Mouse (Mus musculus): ENCODE data around the gene Gm17067. TPM values are rescaled to one million over a fixed set of nuclear protein-coding genes. Genes with fewer than 3 reads are reported as not detected.
A peak's percentile ranks its signal among the peaks of the same experiment; 100 is the strongest.
"Not testable (repeated sequence)": the region's sequence is repeated elsewhere in the genome, so short reads cannot be mapped to it uniquely, and the experiment has no call there.

Gm17067 gene
- not detected for total RNA-seq (2021)

- DNase-seq = not testable (repeated sequence)
These were observed at the start of gene Gm17067 for GRCm38 (mm10) chr7:42726917-42727316. Gene Gm17067, minus strand, starts transcription at chr7:42727017.

GRCm38 (mm10) chr7:42749836-42750235 is 23.0 kb upstream of the Gm17067 start:
- no peak for DNase-seq

- DNase-seq = no peak
These were observed 11.9 kb upstream of the Gm17067 start for GRCm38 (mm10) chr7:42738536-42739210.

GRCm38 (mm10) chr7:42693251-42693650 is 33.6 kb downstream of the Gm17067 start:
- DNase-seq = peak in 1 of 2 experiments; percentile 2

GRCm38 (mm10) chr7:42692362-42693158 is 34.3 kb downstream of the Gm17067 start, which contains the start of gene Zfp975:
Gene Zfp975, minus strand, starts transcription at chr7:42692742.
- DNase-seq = peak; percentile 79 to 82

- not testable (repeated sequence) for DNase-seq
These were observed 46.7 kb downstream of the Gm17067 start for GRCm38 (mm10) chr7:42680081-42680480.

- not testable (repeated sequence) for DNase-seq
These were observed 47.2 kb downstream of the Gm17067 start for GRCm38 (mm10) chr7:42679646-42680045.

GRCm38 (mm10) chr7:42660140-42660539 is 66.7 kb downstream of the Gm17067 start:
- not testable (repeated sequence) for DNase-seq

Other genes with a start within 250 kb of the Gm17067 start
- 10 to 100 TPM; 19.5 to 20.3 TPM for gene Zfp141, start 221.3 kb downstream of the Gm17067 start, total RNA-seq (2021)
- not detected for gene Gm21028, start 148.4 kb downstream of the Gm17067 start, total RNA-seq (2021)
- 1 to 10 TPM; 2.8 to 3.3 TPM for gene Zfp977, start 134.5 kb downstream of the Gm17067 start, total RNA-seq (2021)
- 1 to 10 TPM; 4.9 to 5.2 TPM for gene Zfp976, start 84.4 kb downstream of the Gm17067 start, total RNA-seq (2021)
- gene Zfp975, start 34.3 kb downstream of the Gm17067 start, total RNA-seq (2021) = 1 to 10 TPM; 6.8 to 8.5 TPM
- not detected for gene Vmn2r62, start 66.5 kb upstream of the Gm17067 start, total RNA-seq (2021)
- under 1 TPM; 0.30 to 0.43 TPM for gene Gm2381, start 140.2 kb upstream of the Gm17067 start, total RNA-seq (2021)
- not detected for gene Vmn2r63, start 206.8 kb upstream of the Gm17067 start, total RNA-seq (2021)

Measured in layer of hippocampus, postnatal 36 days (tissue).